Mouse (Mus musculus) 3T3-L1 (cell line): ENCODE data around the gene Apoa4.
A peak's percentile ranks its signal among the peaks of the same experiment; 100 is the strongest.

Experiments used
- DNase-seq: peaks from one replicate; pipeline ENCODE4 v3.0.0-alpha.2; 2015; ENCODE audit warnings: low read depth, low spot score

Apoa4 gene

GRCm38 (mm10) chr9:46240526-46241153 lies at the start of gene Apoa4:
Gene Apoa4, plus strand, starts transcription at chr9:46240696.
- no peak for DNase-seq

- no peak for DNase-seq
Measured at GRCm38 (mm10) chr9:46191234-46191633, 49.3 kb upstream of the Apoa4 start.

- DNase-seq, result peak; percentile 77
Measured at GRCm38 (mm10) chr9:46191644-46192043, 48.9 kb upstream of the Apoa4 start.

GRCm38 (mm10) chr9:46192642-46193041 lies 47.9 kb upstream of the Apoa4 start:
- DNase-seq, result no peak

GRCm38 (mm10) chr9:46194809-46195208 lies 45.7 kb upstream of the Apoa4 start:
- DNase-seq, result no peak

- DNase-seq, result no peak
Measured at GRCm38 (mm10) chr9:46196699-46197169, 43.8 kb upstream of the Apoa4 start.

GRCm38 (mm10) chr9:46198461-46198860 lies 42.0 kb upstream of the Apoa4 start:
- DNase-seq, result no peak

- DNase-seq, result no peak
Measured at GRCm38 (mm10) chr9:46198936-46199335, 41.6 kb upstream of the Apoa4 start.

- DNase-seq, result no peak
Measured at GRCm38 (mm10) chr9:46199609-46200008, 40.9 kb upstream of the Apoa4 start.

- peak; percentile 32 for DNase-seq
Measured at GRCm38 (mm10) chr9:46206834-46207500, 33.5 kb upstream of the Apoa4 start.

GRCm38 (mm10) chr9:46207501-46207869 lies 33.0 kb upstream of the Apoa4 start:
- DNase-seq, result no peak

- DNase-seq, result no peak
Measured at GRCm38 (mm10) chr9:46208401-46208974, 32.0 kb upstream of the Apoa4 start.

- DNase-seq, result no peak
Measured at GRCm38 (mm10) chr9:46210473-46210872, 30.0 kb upstream of the Apoa4 start.

- DNase-seq, result no peak
Measured at GRCm38 (mm10) chr9:46214276-46214675, 26.2 kb upstream of the Apoa4 start.

- DNase-seq, result no peak
Measured at GRCm38 (mm10) chr9:46214946-46215337, 25.6 kb upstream of the Apoa4 start.

GRCm38 (mm10) chr9:46215338-46216322 lies 24.9 kb upstream of the Apoa4 start:
- DNase-seq, result peak; percentile 46

- no peak for DNase-seq
Measured at GRCm38 (mm10) chr9:46216744-46217470, 23.6 kb upstream of the Apoa4 start.

GRCm38 (mm10) chr9:46218176-46218575 lies 22.3 kb upstream of the Apoa4 start:
- no peak for DNase-seq

- DNase-seq, result no peak
Measured at GRCm38 (mm10) chr9:46223090-46223489, 17.4 kb upstream of the Apoa4 start.

GRCm38 (mm10) chr9:46224101-46224500 lies 16.4 kb upstream of the Apoa4 start:
- no peak for DNase-seq
